Mouse (Mus musculus) midbrain, embryonic 10.5 days (tissue): ENCODE measurements around the gene Grk5. TPM values are rescaled to one million over a fixed set of nuclear protein-coding genes. Genes with fewer than 3 reads are reported as not detected.

ENCODE experiments used
- DNase-seq: peaks from one replicate; pipeline ENCODE4 v3.0.0-alpha.2; 2017; ENCODE audit warnings: low spot score
- H3K27ac ChIP-seq: fragments of 300-500 bp; sonication (generic); replicated peaks from 2 replicates; pipeline ENCODE4 v1.5.1; 2016; ENCODE audit warnings: mild to moderate bottlenecking
- H3K27me3 ChIP-seq: fragments of 300-500 bp; sonication (generic); 2 replicates; pipeline ENCODE4 v1.6.1; 2016; ENCODE audit warnings: low read depth, mild to moderate bottlenecking; ENCODE audit not compliant: poor library complexity, severe bottlenecking
- H3K36me3 ChIP-seq: fragments of 300-500 bp; sonication (generic); 2 replicates; pipeline ENCODE4 v1.6.1; 2016; ENCODE audit warnings: mild to moderate bottlenecking, moderate library complexity
- H3K4me1 ChIP-seq: fragments of 300-500 bp; sonication (generic); 2 replicates; pipeline ENCODE4 v1.6.1; 2016
- H3K4me3 ChIP-seq: fragments of 300-500 bp; sonication (generic); 2 replicates; pipeline ENCODE4 v1.5.1; 2016; ENCODE audit warnings: mild to moderate bottlenecking, moderate library complexity
- H3K9me3 ChIP-seq: fragments of 300-500 bp; sonication (generic); replicated peaks from 2 replicates; pipeline ENCODE4 v1.6.1; 2016; ENCODE audit warnings: mild to moderate bottlenecking
- WGBS: fragments of 180-500 bp; shearing (Covaris S2); methylation state at CpG from one replicate; pipeline ENCODE4 v1.1.7; 2016; 5-methylcytosine and 5-hydroxymethylcytosine counted together
- polyA plus RNA-seq: library from polyadenylated mRNA; unstranded; fragments of >200 nt; fragmentation: Nextera tagmentation; extraction: Ambion mirVana; gene quantifications from 2 replicates; pipeline ENCODE4 v1.2.1, GENCODE M21; 2016

Grk5 gene
- polyA plus RNA-seq, 1 experiment from 2014 or later: 1.9 TPM

DNA sequence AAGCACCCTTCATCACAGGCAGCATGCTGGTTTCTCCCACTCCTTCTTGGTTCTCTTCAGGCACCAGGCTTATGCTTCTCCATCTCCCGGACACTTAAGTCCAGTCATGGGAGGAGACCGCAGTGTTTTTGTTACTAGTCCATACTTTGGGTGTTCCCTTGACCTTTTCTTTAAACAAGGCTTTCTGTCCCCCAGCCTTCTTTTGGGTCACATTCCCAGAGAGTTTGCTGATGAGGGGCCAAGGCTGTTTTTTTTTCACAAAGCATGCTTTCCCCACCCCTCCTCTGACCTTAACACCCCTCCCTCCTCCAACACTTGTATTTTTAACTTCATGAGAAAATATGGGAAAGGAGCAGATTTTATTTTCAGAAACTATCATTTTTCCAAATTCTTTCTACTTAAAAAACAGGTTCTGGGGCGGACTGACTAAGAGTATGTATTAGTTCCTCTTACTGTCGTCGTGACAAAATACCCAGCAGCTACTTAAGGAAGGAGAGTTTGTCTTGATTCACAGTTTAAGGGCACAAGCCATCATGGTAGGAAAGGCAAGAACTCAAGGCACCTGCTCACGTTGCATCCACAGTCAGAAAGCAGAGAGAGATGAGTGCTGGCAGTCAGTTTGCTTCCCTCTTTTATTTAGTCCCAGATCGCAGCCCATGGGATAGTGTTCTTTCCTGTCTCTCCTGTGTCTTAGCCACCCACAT lies 73.0 kb downstream of the Grk5 start:
- H3K4me3 ChIP-seq: no peak overlapping the region
- no peaks in the 10 kb centered on the region for H3K27me3 ChIP-seq
- no peaks in the 10 kb centered on the region for H3K36me3 ChIP-seq
- 88% methylated on average over 7 of the region's 7 CpGs for WGBS
- peaks cover 8% of the 10 kb centered on the region for H3K4me1 ChIP-seq
- no peak overlapping the region for H3K27ac ChIP-seq
- no peak for DNase-seq
- H3K9me3 ChIP-seq: no peaks in the 10 kb centered on the region

DNA sequence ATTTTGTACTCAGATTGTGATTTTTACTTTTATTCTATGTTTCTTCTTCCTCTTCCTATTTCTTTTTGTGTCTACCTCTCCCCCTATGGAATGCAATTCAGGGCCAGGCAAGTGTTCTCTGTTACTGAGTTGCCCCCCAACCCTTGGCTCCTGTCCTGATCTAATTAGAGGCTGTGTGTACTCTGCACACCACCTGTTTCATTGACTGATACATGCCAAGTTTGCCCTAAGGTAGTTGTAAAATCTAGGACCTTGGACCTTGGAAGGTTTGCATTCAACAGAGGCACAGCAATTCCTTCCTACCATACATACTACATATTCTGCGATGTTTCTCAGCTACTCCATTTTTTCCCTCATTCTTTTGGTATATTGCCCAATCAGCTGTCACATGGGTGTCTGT lies 78.4 kb downstream of the Grk5 start:
- peaks cover 8% of the 10 kb centered on the region for H3K4me1 ChIP-seq
- DNase-seq: no peak
- H3K9me3 ChIP-seq: no peaks in the 10 kb centered on the region
- no peak overlapping the region for H3K27ac ChIP-seq
- 82% methylated on average over 1 of the region's 1 CpGs for WGBS
- H3K27me3 ChIP-seq: no peaks in the 10 kb centered on the region
- H3K4me3 ChIP-seq: no peak overlapping the region
- no peaks in the 10 kb centered on the region for H3K36me3 ChIP-seq

DNA sequence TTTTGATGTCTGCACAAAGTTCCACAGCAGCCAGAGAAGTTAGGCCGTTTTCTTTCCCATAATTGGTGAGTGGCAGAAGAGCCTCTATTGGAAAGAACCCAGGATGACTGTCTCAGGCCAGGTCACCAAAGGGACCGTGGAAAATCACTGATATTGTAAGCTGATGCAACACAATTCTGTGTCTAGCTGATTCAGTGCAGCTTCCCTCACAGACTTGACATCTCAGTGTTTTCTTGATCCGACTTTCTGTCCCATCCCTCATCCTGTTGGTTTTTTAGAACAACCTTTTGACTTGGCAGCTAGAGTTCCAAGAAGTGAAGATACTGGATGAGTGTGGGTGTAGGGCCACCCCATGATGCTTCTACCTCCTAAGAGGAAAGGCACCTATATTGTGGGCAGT lies 80.9 kb downstream of the Grk5 start:
- no peaks in the 10 kb centered on the region for H3K27me3 ChIP-seq
- no peaks in the 10 kb centered on the region for H3K9me3 ChIP-seq
- 88% methylated on average over 3 of the region's 3 CpGs for WGBS
- no peaks in the 10 kb centered on the region for H3K4me1 ChIP-seq
- DNase-seq: no peak
- H3K36me3 ChIP-seq: no peaks in the 10 kb centered on the region
- H3K27ac ChIP-seq: no peak overlapping the region
- no peak overlapping the region for H3K4me3 ChIP-seq

DNA sequence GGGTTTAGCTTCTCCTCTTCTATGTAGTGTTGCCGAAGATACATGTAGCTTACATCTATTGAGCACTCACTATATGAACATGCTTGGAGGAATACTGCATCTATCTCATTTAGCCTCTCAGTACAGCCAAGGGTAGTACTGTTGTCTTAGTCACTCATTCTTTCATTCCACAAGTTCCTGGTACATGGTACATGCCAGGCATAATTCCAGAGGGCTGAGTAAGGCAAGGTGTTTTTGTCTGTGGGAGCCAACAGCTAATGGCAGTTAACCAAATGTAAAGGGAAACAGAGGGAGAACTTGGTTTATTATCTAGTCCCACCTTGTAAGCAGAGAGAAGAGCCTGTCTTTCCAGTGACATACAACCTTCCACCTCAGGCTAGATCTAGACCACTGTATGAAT lies 82.0 kb downstream of the Grk5 start:
- no peak for DNase-seq
- Histone ChIP-seq H3K9me3 (no peaks in the 10 kb centered on the region), H3K4me1 (no peaks in the 10 kb centered on the region), H3K4me3 (no peak overlapping the region), H3K27me3 (no peaks in the 10 kb centered on the region), H3K27ac (no peak overlapping the region), H3K36me3 (no peaks in the 10 kb centered on the region)
- WGBS: 89% methylated on average over 1 of the region's 1 CpGs

DNA sequence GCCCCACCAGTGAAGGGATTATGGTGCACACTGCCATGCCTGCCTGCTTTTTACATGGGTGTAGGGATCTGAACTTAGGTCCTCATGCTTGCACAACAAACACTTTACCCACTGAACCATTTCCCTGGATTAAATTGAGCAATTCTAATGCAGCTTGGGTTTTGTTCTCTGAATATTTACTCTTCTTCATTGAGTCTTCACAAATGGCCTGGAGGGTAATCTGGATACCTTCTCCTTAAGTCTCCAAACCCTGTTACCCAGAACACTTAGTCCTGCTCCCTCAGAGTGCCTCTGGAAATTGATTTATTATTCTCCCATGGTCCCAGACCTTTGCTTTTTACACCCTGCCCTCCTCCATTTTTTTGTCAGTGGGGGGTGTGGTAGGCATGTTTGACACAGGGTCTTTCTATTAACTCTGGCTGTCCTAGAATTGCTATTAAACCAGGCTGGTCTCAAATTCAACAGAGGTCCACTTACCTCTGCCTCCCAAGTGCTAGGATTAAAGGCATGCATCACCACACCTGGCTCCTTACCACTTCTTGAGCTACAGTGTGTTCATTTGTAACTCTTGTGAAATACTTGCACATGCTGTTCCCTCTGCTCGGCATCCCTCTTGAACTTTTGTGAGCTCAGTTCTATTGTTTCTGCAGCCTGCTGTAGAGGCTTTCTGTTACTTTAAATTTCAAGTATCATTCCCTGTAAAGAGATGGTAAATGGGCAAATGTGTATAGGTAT lies 82.9 kb downstream of the Grk5 start:
- no peak for DNase-seq
- Histone ChIP-seq H3K27ac (no peak overlapping the region), H3K36me3 (no peaks in the 10 kb centered on the region), H3K4me1 (no peaks in the 10 kb centered on the region), H3K27me3 (no peaks in the 10 kb centered on the region), H3K4me3 (no peak overlapping the region), H3K9me3 (no peaks in the 10 kb centered on the region)
- 86% methylated on average over 1 of the region's 1 CpGs for WGBS

DNA sequence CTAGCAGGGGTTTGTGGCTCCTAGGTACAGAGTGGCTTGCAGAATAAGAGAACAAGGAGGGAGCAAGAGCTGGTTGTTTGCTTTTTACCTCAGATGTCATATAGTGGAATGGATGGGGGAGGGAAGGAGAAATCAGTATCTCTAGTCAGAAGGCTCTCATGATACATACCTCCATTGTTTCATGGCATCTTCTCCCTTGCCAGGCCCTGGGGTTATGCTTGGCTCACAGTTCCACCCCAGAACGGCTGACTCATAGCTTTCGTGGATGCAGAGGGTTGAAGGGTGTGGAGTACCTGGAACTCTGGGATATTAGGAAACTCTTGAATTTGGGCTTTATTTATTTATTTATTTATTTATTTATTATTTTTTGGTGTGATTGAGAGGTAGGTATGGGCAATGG lies 84.0 kb downstream of the Grk5 start:
- DNase-seq: no peak
- Histone ChIP-seq H3K4me1 (no peaks in the 10 kb centered on the region), H3K4me3 (no peak overlapping the region), H3K9me3 (no peaks in the 10 kb centered on the region), H3K27me3 (no peaks in the 10 kb centered on the region), H3K36me3 (no peaks in the 10 kb centered on the region), H3K27ac (no peak overlapping the region)
- 92% methylated on average over 2 of the region's 2 CpGs for WGBS

DNA sequence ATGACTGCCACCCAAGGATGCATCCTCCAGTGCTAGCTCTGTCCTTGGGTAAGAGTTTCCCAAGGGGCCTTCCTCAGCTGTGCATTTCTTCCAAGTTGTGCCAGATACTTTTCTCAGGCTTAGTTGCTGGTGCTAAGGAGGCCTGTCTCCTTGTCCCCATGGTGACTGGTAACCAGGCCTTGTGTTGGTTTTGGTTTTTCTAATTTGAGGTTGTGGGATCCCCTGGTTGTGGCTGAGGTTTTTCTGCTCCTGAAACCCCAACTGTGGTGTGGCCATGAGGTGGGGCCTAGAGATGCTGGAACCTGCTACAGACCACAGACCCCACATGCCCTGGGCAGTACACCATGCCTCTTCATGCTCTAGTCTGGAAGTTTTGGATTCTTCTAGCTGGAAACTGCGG lies 90.0 kb downstream of the Grk5 start:
- Histone ChIP-seq H3K4me1 (no peaks in the 10 kb centered on the region), H3K4me3 (no peak overlapping the region), H3K9me3 (no peaks in the 10 kb centered on the region), H3K27me3 (no peaks in the 10 kb centered on the region), H3K27ac (no peak overlapping the region), H3K36me3 (no peaks in the 10 kb centered on the region)
- WGBS: 95% methylated on average over 1 of the region's 1 CpGs
- DNase-seq: no peak

DNA sequence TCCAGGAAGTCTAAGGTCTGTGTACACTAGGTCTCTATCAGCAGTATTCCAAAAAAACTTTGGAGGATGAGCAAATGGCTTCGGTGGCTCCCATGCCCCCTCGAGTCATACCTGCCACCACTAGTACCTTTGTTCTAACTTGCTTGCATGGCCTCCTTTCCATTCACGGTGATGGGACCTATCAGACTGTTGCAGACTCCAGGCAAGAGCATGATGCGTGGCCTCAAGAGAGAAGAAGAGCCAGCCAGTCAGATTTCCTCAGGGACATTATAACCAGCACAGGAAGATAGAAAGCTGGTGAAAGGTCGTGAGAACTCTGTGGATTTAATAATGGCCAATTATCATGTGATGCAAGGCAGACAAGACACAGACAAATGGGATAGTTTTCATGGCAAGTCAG lies 91.8 kb downstream of the Grk5 start:
- WGBS: 87% methylated on average over 5 of the region's 5 CpGs
- Histone ChIP-seq H3K36me3 (no peaks in the 10 kb centered on the region), H3K4me1 (no peaks in the 10 kb centered on the region), H3K4me3 (no peak overlapping the region), H3K27me3 (no peaks in the 10 kb centered on the region), H3K9me3 (no peaks in the 10 kb centered on the region), H3K27ac (no peak overlapping the region)
- DNase-seq: no peak

DNA sequence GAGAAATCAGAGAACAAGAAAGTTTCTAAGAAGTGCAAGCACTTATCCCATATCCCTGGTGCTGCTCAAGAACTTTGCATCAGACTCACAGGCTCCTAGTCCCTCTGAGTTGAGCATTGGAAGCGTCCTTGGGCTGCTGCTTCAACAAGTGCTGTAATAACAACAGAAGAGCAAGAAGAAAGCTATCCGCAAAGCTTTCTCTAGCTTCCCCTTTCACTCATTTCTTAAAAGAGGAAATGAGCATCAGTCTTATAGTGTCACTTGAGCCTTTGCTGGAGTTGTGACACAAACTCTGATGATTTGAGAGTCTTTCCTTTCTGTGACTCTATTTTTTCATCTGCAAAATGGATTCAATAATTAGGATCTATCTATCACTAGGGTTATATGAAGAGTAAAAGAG lies 92.3 kb downstream of the Grk5 start:
- DNase-seq: no peak
- no peaks in the 10 kb centered on the region for H3K27me3 ChIP-seq
- no peaks in the 10 kb centered on the region for H3K9me3 ChIP-seq
- 80% methylated on average over 2 of the region's 2 CpGs for WGBS
- no peak overlapping the region for H3K27ac ChIP-seq
- H3K4me3 ChIP-seq: no peak overlapping the region
- H3K36me3 ChIP-seq: no peaks in the 10 kb centered on the region
- H3K4me1 ChIP-seq: no peaks in the 10 kb centered on the region

DNA sequence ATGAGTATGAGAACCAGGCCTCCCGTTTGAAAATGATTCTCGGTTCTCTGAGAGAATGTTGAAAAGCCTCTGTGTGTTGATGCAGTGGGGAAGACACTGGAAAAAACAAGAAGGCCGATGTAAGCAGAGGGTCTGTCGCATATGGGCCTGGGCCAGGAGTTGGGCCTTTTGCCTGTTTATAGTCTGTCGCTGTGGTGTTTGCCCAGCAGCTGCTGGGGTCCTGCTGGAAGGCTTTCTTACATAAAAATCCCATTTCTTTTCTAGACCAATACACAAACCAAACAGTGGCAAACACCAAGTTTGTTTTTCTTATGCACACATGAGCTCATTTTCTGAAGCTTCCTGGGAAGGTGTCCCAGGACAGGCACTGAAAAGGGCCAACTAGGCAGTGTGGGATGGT lies 100.2 kb downstream of the Grk5 start:
- WGBS: 85% methylated on average over 5 of the region's 5 CpGs
- no peak for DNase-seq
- no peaks in the 10 kb centered on the region for H3K9me3 ChIP-seq
- H3K27ac ChIP-seq: peak overlapping the region; percentile 70
- H3K4me1 ChIP-seq: peaks cover 17% of the 10 kb centered on the region
- H3K4me3 ChIP-seq: no peak overlapping the region
- no peaks in the 10 kb centered on the region for H3K36me3 ChIP-seq
- no peaks in the 10 kb centered on the region for H3K27me3 ChIP-seq

DNA sequence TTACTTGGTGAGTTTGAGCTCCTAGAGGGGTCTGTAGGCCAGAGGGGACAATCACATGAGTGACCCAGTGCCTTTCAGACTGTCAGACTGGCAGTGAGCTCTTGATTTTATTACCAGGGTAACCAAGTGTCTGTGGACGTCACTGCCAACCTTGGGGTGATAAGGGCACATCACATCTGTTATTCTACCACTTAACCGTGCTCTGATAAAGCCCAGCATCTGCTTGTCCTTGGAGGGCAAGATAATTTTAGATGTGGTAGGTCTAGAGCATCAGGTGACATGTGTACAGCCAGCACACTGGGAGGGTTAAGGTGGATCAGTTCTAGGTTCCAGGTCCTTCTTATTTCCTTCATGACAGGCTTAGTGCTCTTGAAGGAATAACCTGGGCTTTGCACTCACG lies 104.7 kb downstream of the Grk5 start:
- peaks cover 16% of the 10 kb centered on the region for H3K4me1 ChIP-seq
- H3K36me3 ChIP-seq: no peaks in the 10 kb centered on the region
- H3K27ac ChIP-seq: no peak overlapping the region
- 72% methylated on average over 3 of the region's 3 CpGs for WGBS
- no peaks in the 10 kb centered on the region for H3K9me3 ChIP-seq
- no peak overlapping the region for H3K4me3 ChIP-seq
- H3K27me3 ChIP-seq: no peaks in the 10 kb centered on the region
- DNase-seq: no peak

DNA sequence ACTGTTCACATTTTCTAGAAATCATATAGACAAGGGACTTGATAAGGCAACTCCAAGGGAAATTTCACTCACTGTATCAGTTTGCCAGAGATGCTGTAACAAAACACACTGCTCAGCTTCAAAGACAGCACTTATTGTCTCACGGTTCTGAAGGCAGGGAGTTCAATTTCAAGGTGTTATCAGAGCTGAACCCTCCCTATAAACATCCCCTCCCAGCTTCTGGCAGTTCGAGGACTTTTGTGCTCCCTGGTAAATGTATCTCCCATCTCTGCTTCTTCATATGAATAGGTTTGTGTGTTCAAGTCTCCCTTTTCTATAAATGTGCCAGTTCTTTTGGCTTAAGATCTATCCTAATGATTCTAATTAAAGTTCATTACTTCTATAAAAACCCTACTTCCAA lies 105.3 kb downstream of the Grk5 start:
- no peak overlapping the region for H3K27ac ChIP-seq
- WGBS: 87% methylated on average over 2 of the region's 2 CpGs
- no peak overlapping the region for H3K4me3 ChIP-seq
- H3K4me1 ChIP-seq: peaks cover 10% of the 10 kb centered on the region
- H3K36me3 ChIP-seq: no peaks in the 10 kb centered on the region
- H3K9me3 ChIP-seq: no peaks in the 10 kb centered on the region
- no peak for DNase-seq
- H3K27me3 ChIP-seq: no peaks in the 10 kb centered on the region

DNA sequence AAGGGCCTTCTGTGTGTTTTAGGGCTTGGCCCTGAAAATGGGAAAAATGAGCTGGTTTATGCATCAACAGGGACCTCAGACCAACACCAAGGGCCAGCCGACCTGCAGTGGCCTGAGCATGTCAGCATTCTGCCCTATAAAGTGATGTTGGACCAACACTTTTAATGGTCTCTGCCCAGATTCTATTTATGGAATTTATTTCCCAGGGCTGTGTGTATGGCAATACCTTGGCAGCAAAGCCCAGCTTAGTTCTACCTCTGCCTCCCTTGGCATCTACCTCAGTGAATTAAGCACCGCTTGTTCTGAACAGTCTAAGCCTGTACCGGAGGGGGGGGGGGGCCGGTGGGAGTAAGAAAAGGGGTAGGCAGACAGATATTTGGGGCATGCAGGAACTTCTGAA lies 108.2 kb downstream of the Grk5 start:
- Histone ChIP-seq H3K27ac (no peak overlapping the region), H3K4me1 (no peaks in the 10 kb centered on the region), H3K36me3 (no peaks in the 10 kb centered on the region), H3K9me3 (no peaks in the 10 kb centered on the region), H3K4me3 (no peak overlapping the region), H3K27me3 (no peaks in the 10 kb centered on the region)
- no peak for DNase-seq
- 87% methylated on average over 4 of the region's 4 CpGs for WGBS
